In the genomic region with DNA sequence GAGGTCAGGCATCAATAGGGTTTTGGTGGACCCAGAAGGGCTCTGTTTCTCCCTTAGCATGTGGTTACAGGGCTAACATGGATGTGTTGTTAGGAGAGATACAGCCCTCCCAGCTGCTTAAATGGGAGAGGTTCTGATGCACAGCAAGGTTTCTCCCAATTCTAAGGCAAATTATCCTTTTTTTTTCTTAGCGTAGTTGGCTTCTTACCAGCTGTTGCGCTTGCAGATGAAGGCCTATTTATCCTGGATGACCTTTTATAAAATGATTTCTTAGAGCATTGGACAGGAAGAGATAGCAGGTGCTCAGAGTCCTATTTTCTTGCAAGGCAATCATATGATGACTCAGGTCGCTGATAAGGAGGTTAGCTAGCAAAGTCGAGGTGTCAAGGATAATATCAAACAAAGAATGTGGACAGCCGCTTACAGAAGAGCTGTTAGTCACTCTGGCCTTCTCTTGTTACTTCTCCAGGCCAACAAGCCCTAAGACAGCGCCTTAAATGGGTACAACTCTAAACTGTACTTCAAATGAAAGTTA, we compare ENCODE assay signal across 17 mouse cellular contexts. TPM values are rescaled to one million over a fixed set of nuclear protein-coding genes. Genes with fewer than 3 reads are reported as not detected.
DNase-seq lines count a peak whose midpoint lies in the region; ATAC-seq lines count a peak whose summit lies in the region.
"Had no signal": no experiment of that assay in that cellular context is flagged by ENCODE, and none has a peak within 500 bp of the region (broad histone marks: within the 10 kb centered on the region; RNA-seq: fewer than 3 reads in every experiment).

No protein-coding gene starts in this region.

- intact Hi-C loops in left cerebral cortex, postnatal 10 days (cut with DNase I), result no loop called here

- peak overlapping the region; percentile 39; the same call in 1 of the 2 replicates for H3K27ac ChIP-seq in embryonic facial prominence, embryonic 13.5 days
- no peak overlapping the region for H3K27ac ChIP-seq in embryonic facial prominence, embryonic 10.5 days (replicated peaks)
- peak overlapping the region; percentile 7 for H3K27ac ChIP-seq in lung, embryonic 16.5 days (ENCODE audit: low read length)
- H3K27ac ChIP-seq in limb, embryonic 15.5 days, result peak overlapping the region; percentile 57; the same call in 1 of the 2 replicates
- H3K27ac ChIP-seq: heart, embryonic 13.5 days; midbrain, embryonic 12.5 days had no signal

- no peak overlapping the region for H3K9ac ChIP-seq in embryonic facial prominence, embryonic 13.5 days
- no peak overlapping the region for H3K9ac ChIP-seq in lung, embryonic 16.5 days (ENCODE audit: low read length)
- H3K9ac ChIP-seq in limb, embryonic 15.5 days, result no peak overlapping the region
- H3K9ac ChIP-seq: forebrain, postnatal 0 days; heart, embryonic 13.5 days; midbrain, embryonic 12.5 days had no signal

- no peak overlapping the region for H3K4me2 ChIP-seq in embryonic facial prominence, embryonic 13.5 days
- H3K4me2 ChIP-seq in lung, embryonic 16.5 days (ENCODE audit: low read depth, low read length), result no peak overlapping the region
- H3K4me2 ChIP-seq in limb, embryonic 15.5 days, result no peak overlapping the region
- H3K4me2 ChIP-seq: heart, embryonic 13.5 days; midbrain, embryonic 12.5 days had no signal

- DNase-seq in embryonic facial prominence, embryonic 10.5 days (ENCODE audit: low spot score), result no peak
- DNase-seq in lung, postnatal 10 days, result no peak
- peak; percentile 59 for DNase-seq in adrenal gland, postnatal 10 days
- no peak for DNase-seq in thymus, postnatal 0 days (ENCODE audit: low spot score)
- DNase-seq in left cerebral cortex, postnatal 10 days (ENCODE audit: extremely low spot score in 1 of 2, low spot score in 2 of 2), result no peak
- DNase-seq: B cell, adult 2 months; cerebellum, adult 18-20 months; spleen, adult 18-20 months had no signal

- H3K9me3 ChIP-seq in embryonic facial prominence, embryonic 13.5 days, result no peaks in the 10 kb centered on the region
- no peaks in the 10 kb centered on the region for H3K9me3 ChIP-seq in embryonic facial prominence, embryonic 10.5 days
- H3K9me3 ChIP-seq in lung, embryonic 16.5 days (ENCODE audit: control insufficient read depth, low read length), result no peaks in the 10 kb centered on the region
- no peaks in the 10 kb centered on the region for H3K9me3 ChIP-seq in limb, embryonic 15.5 days
- H3K9me3 ChIP-seq: heart, embryonic 13.5 days; midbrain, embryonic 12.5 days had no signal

- H3K4me1 ChIP-seq in embryonic facial prominence, embryonic 13.5 days, result peaks cover 26% of the 10 kb centered on the region
- H3K4me1 ChIP-seq in embryonic facial prominence, embryonic 10.5 days, result peaks cover 25% of the 10 kb centered on the region
- peaks cover 43% of the 10 kb centered on the region for H3K4me1 ChIP-seq in lung, embryonic 16.5 days (replicated peaks; ENCODE audit: control insufficient read depth, insufficient read depth, low read length)
- H3K4me1 ChIP-seq in limb, embryonic 15.5 days, result peaks cover 33% of the 10 kb centered on the region

- no peaks in the 10 kb centered on the region for H3K27me3 ChIP-seq in embryonic facial prominence, embryonic 13.5 days
- no peaks in the 10 kb centered on the region for H3K27me3 ChIP-seq in embryonic facial prominence, embryonic 10.5 days (replicated peaks; ENCODE audit: low read depth, poor library complexity, severe bottlenecking)
- no peaks in the 10 kb centered on the region for H3K27me3 ChIP-seq in lung, embryonic 16.5 days (ENCODE audit: control insufficient read depth, insufficient read depth, low read depth, low read length)
- H3K27me3 ChIP-seq in limb, embryonic 15.5 days, result no peaks in the 10 kb centered on the region
- H3K27me3 ChIP-seq: heart, embryonic 13.5 days; midbrain, embryonic 12.5 days; Patski had no signal

- ATAC-seq in embryonic facial prominence, embryonic 13.5 days (ENCODE audit: insufficient number of reproducible peaks, insufficient read depth, low FRiP score, low TSS enrichment, low read depth), result no peak
- no peak for ATAC-seq in lung, embryonic 16.5 days (ENCODE audit: low read depth)
- ATAC-seq in limb, embryonic 15.5 days (ENCODE audit: insufficient number of reproducible peaks, low FRiP score, low TSS enrichment, low read depth), result no peak
- ATAC-seq: activated CD4-positive, CD25-positive, alpha-beta regulatory T cell, adult 4 months; forebrain, postnatal 0 days; Patski had no signal

- H3K36me3 ChIP-seq in embryonic facial prominence, embryonic 13.5 days, result no peaks in the 10 kb centered on the region
- no peaks in the 10 kb centered on the region for H3K36me3 ChIP-seq in embryonic facial prominence, embryonic 10.5 days (replicated peaks)
- H3K36me3 ChIP-seq in lung, embryonic 16.5 days (ENCODE audit: control insufficient read depth, insufficient read depth, low read length), result no peaks in the 10 kb centered on the region
- H3K36me3 ChIP-seq in limb, embryonic 15.5 days, result no peaks in the 10 kb centered on the region
- H3K36me3 ChIP-seq: heart, embryonic 13.5 days; midbrain, embryonic 12.5 days had no signal

- H3K4me3 ChIP-seq in embryonic facial prominence, embryonic 13.5 days, result no peak overlapping the region
- H3K4me3 ChIP-seq in embryonic facial prominence, embryonic 10.5 days, result no peak overlapping the region
- H3K4me3 ChIP-seq in lung, embryonic 16.5 days (ENCODE audit: low read length), result no peak overlapping the region
- no peak overlapping the region for H3K4me3 ChIP-seq in limb, embryonic 15.5 days
- H3K4me3 ChIP-seq: heart, embryonic 13.5 days; midbrain, embryonic 12.5 days had no signal

- 76% methylated on average over 6 of the region's 6 CpGs for WGBS in embryonic facial prominence, embryonic 13.5 days
- WGBS in embryonic facial prominence, embryonic 10.5 days, result 88% methylated on average over 6 of the region's 6 CpGs
- 46% methylated on average over 6 of the region's 6 CpGs for WGBS in lung, embryonic 16.5 days
- 82% methylated on average over 6 of the region's 6 CpGs for WGBS in limb, embryonic 15.5 days

RNA-seq across cellular contexts. Expression of a gene that starts 37.7 kb away (rescaled TPM):
- polyA plus RNA-seq in embryonic facial prominence, embryonic 13.5 days (2015; fragmentation: Nextera tagmentation; extraction: Ambion mirVana), result 11.0 and 14.6 TPM in 2 replicates
- polyA plus RNA-seq in embryonic facial prominence, embryonic 10.5 days (2016; fragmentation: Nextera tagmentation; extraction: Ambion mirVana), result 18.9 and 21.6 TPM in 2 replicates
- polyA plus RNA-seq in lung, embryonic 16.5 days (2015; fragmentation: Nextera tagmentation; extraction: Ambion mirVana), result 6.3 and 7.2 TPM in 2 replicates
- total RNA-seq in adrenal gland, postnatal 10 days (2021), result 1 to 10 TPM; 7.2 to 9.6 TPM
- polyA plus RNA-seq in limb, embryonic 15.5 days (2015; fragmentation: Nextera tagmentation; extraction: Ambion mirVana), result 9.7 and 9.8 TPM in 2 replicates
- 5.8 and 6.6 TPM in 2 replicates for polyA plus RNA-seq in thymus, postnatal 0 days (2015; fragmentation: Nextera tagmentation; extraction: Ambion mirVana)
- total RNA-seq in left cerebral cortex, postnatal 10 days (2021), result 100 to 1,000 TPM; 170 to 173 TPM
- total RNA-seq: hematopoietic stem cell, adult 5-6 weeks had no signal
